Mouse (Mus musculus) v-Abl transformed pro-B cells (cell line): ENCODE measurements around the gene Suclg2.

Experiments used
- in situ Hi-C, 2 experiments: fragments of 400-800 bp; cut with MboI; formaldehyde crosslinking; loops; one replicate each; pipeline ENCODE4 v1.15.1; 2025; ENCODE audit not compliant: unreplicated experiment in 2 of 2

The Suclg2 gene

GRCm38 (mm10) chr6:95492216-95492956 is 226.2 kb downstream of the Suclg2 start:
- in situ Hi-C loops, result loop anchor here in 1 of 2 experiments (25.0 kb wide), 1 partner anchor 1520 kb away; no protein-coding TSS in a partner anchor

GRCm38 (mm10) chr6:95491043-95491442 is 227.6 kb downstream of the Suclg2 start:
- in situ Hi-C loops, result loop anchor here in 1 of 2 experiments (25.0 kb wide), 1 partner anchor 1521 kb away; no protein-coding TSS in a partner anchor

DNA sequence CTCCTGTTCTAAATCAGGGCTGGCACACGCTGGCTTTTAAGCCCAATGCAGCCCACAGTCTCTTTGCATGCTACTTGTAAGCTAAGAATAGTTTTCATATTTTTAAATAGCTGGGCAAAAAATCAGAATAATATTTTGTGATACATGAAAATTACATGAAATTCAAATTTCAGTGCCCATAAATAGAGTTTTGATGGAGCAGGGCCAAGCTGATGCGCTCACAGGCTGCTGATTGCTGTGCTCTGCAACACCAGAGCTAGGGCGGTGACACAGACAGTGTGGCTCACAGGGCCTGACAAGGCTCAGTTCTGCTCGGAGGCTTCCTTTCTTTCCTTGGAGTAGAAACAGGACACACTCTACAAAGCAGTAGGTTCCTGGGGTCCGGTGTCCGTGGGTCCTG is 232.8 kb downstream of the Suclg2 start:
- in situ Hi-C loops, result loop anchor here in 1 of 2 experiments (10.0 to 25.0 kb wide), 3 partner anchors 189 to 1527 kb away; no protein-coding TSS in a partner anchor

- in situ Hi-C loops, result loop anchor here (5.0 to 25.0 kb wide), 4 partner anchors 183 to 1528 kb away; no protein-coding TSS in a partner anchor
Observed at GRCm38 (mm10) chr6:95484183-95484818, 234.3 kb downstream of the Suclg2 start.

- in situ Hi-C loops, result loop anchor here (5.0 to 25.0 kb wide), 4 partner anchors 184 to 1529 kb away; no protein-coding TSS in a partner anchor
Observed at GRCm38 (mm10) chr6:95483686-95484085, 234.9 kb downstream of the Suclg2 start.

GRCm38 (mm10) chr6:95483127-95483526 is 235.5 kb downstream of the Suclg2 start:
- in situ Hi-C loops, result loop anchor here (5.0 to 25.0 kb wide), 4 partner anchors 184 to 1529 kb away; no protein-coding TSS in a partner anchor

DNA sequence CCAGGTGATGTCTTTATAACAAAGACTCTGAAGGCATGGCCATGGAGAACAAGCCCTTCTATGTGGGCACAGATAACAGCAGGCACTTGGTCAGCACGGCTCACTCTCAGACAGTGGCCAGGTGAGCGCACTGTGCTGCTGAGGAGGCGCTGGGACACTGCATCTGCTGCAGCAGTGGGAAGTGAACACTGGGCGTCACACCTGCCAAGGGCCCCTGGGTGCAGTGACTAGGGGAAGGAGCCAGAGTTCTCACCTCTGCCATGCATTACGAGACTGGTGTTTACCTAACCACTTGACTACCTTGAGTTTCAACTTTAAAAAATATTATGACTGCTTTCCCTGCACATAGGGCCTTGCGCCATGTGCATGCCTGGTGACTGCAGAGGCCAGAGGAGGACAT is 238.8 kb downstream of the Suclg2 start:
- in situ Hi-C loops, result loop anchor here (5.0 to 25.0 kb wide), 4 partner anchors 188 to 1532 kb away; no protein-coding TSS in a partner anchor

DNA sequence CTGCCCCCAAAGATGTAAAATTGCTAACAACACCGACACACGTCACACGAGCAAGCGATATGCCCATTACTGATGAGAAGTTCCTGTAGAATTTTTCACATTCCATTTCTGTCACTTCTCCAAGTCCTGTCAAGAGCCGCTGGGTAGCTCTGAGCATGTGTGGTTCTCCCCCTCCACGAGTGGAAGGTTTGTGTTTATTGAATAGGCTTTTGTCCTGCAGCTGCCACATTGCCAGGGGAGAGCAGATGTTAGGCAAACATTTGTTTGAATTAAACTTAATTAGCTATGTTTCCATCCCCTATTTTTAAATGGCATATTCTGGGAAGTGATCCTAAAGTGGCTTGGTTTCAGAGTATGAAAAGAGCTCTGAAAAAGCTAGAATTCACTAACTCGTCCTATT is 249.1 kb downstream of the Suclg2 start:
- in situ Hi-C loops, result no loop called here

GRCm38 (mm10) chr6:95465322-95465721 is 253.3 kb downstream of the Suclg2 start:
- in situ Hi-C loops, result no loop called here

GRCm38 (mm10) chr6:95459372-95459771 is 259.2 kb downstream of the Suclg2 start:
- in situ Hi-C loops, result no loop called here

DNA sequence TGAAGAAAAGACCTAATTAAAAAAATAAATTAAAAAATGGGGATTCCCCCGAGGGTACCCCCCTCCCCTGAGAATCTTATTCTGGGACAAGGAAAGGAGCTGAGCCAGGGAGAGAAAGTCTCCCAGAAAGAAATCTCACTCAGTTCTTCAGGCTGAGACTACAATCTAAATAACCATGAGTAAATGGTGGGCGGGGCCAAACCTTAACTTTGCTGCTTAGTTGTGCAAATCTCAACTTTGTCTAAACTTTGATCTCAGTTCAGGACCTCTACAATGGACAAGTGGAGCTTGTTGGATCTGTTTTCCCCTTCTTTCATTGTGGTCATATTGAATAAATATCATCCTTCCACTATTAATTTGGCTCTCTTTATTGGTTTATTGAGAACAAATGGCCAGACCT is 272.4 kb downstream of the Suclg2 start:
- in situ Hi-C loops, result no loop called here

DNA sequence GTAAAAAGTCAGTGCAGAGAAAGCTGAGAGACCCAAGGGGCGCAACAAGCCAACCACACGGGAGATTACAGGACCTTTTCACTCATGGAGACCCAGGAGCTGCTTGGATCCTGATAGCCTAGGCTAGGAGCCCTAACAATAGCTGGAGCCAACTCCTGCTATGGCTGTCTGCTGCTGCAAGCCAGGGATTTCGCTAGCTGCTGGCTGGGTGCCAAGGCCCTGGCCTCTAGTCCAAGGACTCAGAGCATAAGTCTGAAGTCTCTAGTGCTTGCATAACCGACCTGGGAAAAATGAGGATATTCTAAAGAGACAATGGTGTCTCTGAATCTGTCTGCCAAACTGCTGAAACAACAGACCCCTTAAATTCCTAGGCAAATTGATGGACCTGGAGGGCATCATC is 273.6 kb downstream of the Suclg2 start:
- in situ Hi-C loops, result no loop called here
